Mouse (Mus musculus) ES-E14 (cell line): Measurements from ENCODE around the gene Hacd1.
"Not testable (repeated sequence)": the region's sequence is repeated elsewhere in the genome, so short reads cannot be mapped to it uniquely, and the experiment has no call there.

Experiments used
- CHD2 ChIP-seq: IDR thresholded peaks from 2 replicates; pipeline ENCODE4 v1.6.1; 2014; ENCODE audit warnings: mild to moderate bottlenecking, low read depth, low read length, inconsistent platforms
- HCFC1 ChIP-seq: IDR thresholded peaks from 2 replicates; pipeline ENCODE4 v1.6.1; 2012; ENCODE audit warnings: low read length, inconsistent platforms, borderline replicate concordance; ENCODE audit not compliant: insufficient read depth
- MAFK ChIP-seq: IDR thresholded peaks from 2 replicates; pipeline ENCODE4 v1.6.1; 2014; ENCODE audit warnings: mild to moderate bottlenecking, low read depth, low read length, inconsistent platforms; ENCODE audit not compliant: insufficient read depth
- ZC3H11A ChIP-seq: IDR thresholded peaks from 2 replicates; pipeline ENCODE4 v1.6.1; 2012; ENCODE audit warnings: low read depth, mild to moderate bottlenecking, inconsistent platforms, low read length, borderline replicate concordance
- ZNF384 ChIP-seq: IDR thresholded peaks from 2 replicates; pipeline ENCODE4 v1.6.1; 2012; ENCODE audit warnings: low read depth, low read length, inconsistent platforms

GRCm38 (mm10) chr2:14078527-14078926 lies 22.6 kb upstream of the Hacd1 start:
- TF ChIP-seq MAFK, ZC3H11A, HCFC1, ZNF384, CHD2: not testable (repeated sequence)
